ENCODE assay signal across 25 mouse cellular contexts in genomic region chr9:72404446-72404845, GRCm38 (mm10).
"Had no signal": no experiment of that assay in that cellular context is flagged by ENCODE, and none has a peak within 500 bp of the region (broad histone marks: within the 10 kb centered on the region; RNA-seq: fewer than 3 reads in every experiment).

No protein-coding gene starts in this region.

- ATAC-seq: hindbrain, embryonic 16.5 days; inflammation-experienced regulatory T-cells, adult 6 months; intestine, embryonic 15.5 days; intestine, postnatal 0 days had no signal

- H3K9ac ChIP-seq: hindbrain, embryonic 12.5 days; hindbrain, embryonic 14.5 days; intestine, embryonic 15.5 days; limb, embryonic 12.5 days had no signal

- H3K36me3 ChIP-seq: hindbrain, embryonic 10.5 days; hindbrain, embryonic 12.5 days; intestine, embryonic 15.5 days; limb, embryonic 10.5 days; limb, embryonic 12.5 days had no signal

- H3K4me2 ChIP-seq: heart, embryonic 11.5 days; hindbrain, embryonic 12.5 days; hindbrain, embryonic 14.5 days; intestine, embryonic 15.5 days; limb, embryonic 12.5 days; liver, embryonic 11.5 days had no signal

- H3K27ac ChIP-seq: gastrocnemius, adult 2 months; heart, adult 2 months; hindbrain, embryonic 10.5 days; hindbrain, embryonic 12.5 days; hindbrain, embryonic 14.5 days; intestine, embryonic 15.5 days; layer of hippocampus, adult 2 months; left cerebral cortex, adult 2 months; limb, embryonic 10.5 days; limb, embryonic 12.5 days had no signal

- H3K27me3 ChIP-seq: hindbrain, embryonic 12.5 days; intestine, embryonic 15.5 days had no signal

- H3K4me1 ChIP-seq: limb, embryonic 12.5 days had no signal

- H3K4me3 ChIP-seq: gastrocnemius, adult 2 months; heart, adult 2 months; hindbrain, embryonic 10.5 days; hindbrain, embryonic 12.5 days; intestine, embryonic 15.5 days; layer of hippocampus, adult 2 months; left cerebral cortex, adult 2 months; limb, embryonic 10.5 days; limb, embryonic 12.5 days had no signal

- H3K9me3 ChIP-seq: hindbrain, embryonic 10.5 days; hindbrain, embryonic 12.5 days; intestine, embryonic 15.5 days; limb, embryonic 10.5 days; limb, embryonic 12.5 days had no signal

- DNase-seq: gastrocnemius, adult 2 months; gastrocnemius, postnatal 10 days; gastrocnemius, postnatal 25 days; heart, adult 2 months; heart, postnatal 10 days; heart, postnatal 4 days; kidney, adult 18-20 months; kidney, adult 8-10 months; kidney, postnatal 10 days; kidney, postnatal 25 days; kidney, postnatal 4 days; liver had no signal
